Mouse (Mus musculus): ENCODE results near the gene Cntnap2. TPM values are rescaled to one million over a fixed set of nuclear protein-coding genes. Genes with fewer than 3 reads are reported as not detected.
A peak's percentile ranks its signal among the peaks of the same experiment; 100 is the strongest.
"Not testable (repeated sequence)": the region's sequence is repeated elsewhere in the genome, so short reads cannot be mapped to it uniquely, and the experiment has no call there.

Cntnap2 gene
- total RNA-seq, 2 experiments from 2014 or later = 8.8 to 10.6 TPM

DNA sequence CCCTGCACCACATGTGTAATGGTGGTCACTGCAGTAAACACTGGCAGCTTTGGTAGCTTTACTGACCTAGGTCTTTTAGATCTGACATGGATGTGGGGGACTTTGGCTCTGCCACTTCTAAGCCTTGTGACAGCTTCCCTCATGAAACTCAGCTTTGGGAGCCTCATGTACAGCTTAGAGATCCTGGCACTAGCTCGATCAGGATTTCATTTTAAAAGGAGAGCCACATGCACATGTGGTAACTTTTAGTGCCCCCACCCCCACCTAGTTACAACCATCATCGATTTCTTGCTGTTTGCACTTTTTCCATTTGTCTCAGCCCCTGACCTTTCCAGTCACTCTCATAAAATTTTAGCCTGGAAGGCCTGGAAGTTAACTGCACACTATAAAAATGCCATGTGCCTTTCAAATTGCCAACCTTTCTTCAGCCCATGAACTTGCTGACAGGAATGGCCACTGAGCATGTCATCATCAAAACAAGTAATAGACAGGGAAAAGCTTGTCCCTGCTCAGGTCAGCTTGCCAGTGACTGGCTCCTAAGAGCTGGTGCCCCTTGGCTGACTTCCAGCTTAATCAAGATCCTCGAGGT is 2197.9 kb downstream of the Cntnap2 start:
- DNase-seq = no peak
- intact Hi-C loops (cut with DNase I; ENCODE audit: low total_unique reads) = no loop called here

DNA sequence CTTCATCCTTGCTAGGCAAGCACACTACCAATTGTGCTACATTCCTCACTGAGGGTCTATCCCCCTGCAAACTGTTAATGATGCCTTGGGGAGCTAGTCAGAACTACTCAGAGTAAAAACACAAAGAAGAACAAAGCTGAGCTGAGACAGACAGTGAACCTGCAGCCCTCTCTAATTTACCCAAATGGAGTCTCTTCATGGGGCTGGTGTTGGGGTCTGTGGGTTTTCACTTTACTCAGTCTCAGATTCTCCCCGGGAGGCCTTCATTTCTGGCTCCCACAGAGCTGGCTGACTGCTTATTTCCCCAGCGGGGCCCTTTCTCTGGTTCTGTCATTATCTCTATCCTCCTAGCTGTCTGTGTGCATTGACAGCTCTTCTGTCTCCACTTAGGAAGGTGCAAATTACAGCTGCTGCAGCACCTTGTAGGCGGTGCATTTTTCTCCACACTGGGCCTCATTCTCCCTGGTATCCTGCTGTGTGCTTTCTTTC is 2200.5 kb downstream of the Cntnap2 start:
- DNase-seq = no peak

DNA sequence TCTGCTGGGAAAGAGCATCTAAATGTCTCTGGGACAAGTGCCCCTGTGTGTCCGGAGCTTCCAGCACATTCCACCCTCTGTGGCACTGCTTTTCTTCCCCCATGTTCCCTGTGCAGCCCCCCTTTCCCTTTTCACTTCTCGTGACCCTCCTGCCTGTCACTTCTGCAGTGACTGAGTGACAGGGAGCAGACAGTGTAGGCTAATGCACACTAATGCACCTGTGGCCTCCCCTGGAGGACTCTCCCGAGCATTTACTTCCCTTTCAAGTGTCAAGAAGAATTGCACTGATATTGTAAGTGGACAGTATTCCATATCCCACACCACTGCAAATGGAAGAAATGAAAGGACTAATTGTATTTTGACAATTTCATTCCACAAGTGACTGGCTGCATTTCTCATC is 2208.1 kb downstream of the Cntnap2 start:
- intact Hi-C loops (cut with DNase I; ENCODE audit: low total_unique reads) = no loop called here
- no peak for DNase-seq

More for the DNA sequence above, 2200.5 kb downstream of the Cntnap2 start:
- intact Hi-C loops (cut with DNase I; ENCODE audit: low total_unique reads) = no loop called here

DNA sequence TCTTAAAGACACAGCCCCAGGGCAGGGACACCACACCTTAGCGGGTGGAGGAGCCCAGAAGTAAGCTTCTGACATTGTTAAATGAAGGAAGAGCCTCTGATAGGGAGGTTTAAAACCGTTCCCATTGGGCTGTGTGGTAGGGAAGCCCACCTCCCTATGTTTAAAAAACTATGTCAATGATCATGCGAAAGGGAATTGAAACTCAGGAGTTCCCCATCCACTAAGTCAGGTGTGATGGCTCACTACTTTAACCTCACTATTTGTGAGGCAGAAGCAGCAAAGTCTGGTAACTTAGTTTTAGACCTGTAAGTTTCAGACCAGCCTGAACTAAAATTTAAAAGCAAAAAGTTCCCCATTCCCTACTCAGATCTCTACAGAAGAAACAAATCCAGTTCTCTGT is 2210.3 kb downstream of the Cntnap2 start:
- intact Hi-C loops (cut with DNase I; ENCODE audit: low total_unique reads) = no loop called here
- DNase-seq = no peak

DNA sequence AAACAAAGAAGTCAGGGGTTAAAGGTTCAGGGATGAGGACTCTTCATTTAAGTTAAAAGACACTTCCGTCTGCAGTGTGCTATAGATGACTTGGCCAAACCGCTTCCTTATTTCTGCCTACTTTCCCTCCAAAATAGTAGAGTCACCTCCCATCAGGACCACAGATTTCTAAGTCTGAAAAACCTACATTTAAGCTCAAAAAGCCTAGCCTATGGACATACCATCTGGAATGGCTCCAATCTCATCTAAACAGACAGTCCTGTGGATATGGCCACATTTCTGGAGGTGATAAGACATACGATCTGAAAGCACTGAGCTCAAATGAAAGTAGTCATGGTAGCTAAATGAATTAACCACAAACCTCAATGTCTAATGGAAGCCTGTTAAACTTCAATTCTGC is 2212.4 kb downstream of the Cntnap2 start:
- no peak for DNase-seq
- intact Hi-C loops (cut with DNase I; ENCODE audit: low total_unique reads) = no loop called here

DNA sequence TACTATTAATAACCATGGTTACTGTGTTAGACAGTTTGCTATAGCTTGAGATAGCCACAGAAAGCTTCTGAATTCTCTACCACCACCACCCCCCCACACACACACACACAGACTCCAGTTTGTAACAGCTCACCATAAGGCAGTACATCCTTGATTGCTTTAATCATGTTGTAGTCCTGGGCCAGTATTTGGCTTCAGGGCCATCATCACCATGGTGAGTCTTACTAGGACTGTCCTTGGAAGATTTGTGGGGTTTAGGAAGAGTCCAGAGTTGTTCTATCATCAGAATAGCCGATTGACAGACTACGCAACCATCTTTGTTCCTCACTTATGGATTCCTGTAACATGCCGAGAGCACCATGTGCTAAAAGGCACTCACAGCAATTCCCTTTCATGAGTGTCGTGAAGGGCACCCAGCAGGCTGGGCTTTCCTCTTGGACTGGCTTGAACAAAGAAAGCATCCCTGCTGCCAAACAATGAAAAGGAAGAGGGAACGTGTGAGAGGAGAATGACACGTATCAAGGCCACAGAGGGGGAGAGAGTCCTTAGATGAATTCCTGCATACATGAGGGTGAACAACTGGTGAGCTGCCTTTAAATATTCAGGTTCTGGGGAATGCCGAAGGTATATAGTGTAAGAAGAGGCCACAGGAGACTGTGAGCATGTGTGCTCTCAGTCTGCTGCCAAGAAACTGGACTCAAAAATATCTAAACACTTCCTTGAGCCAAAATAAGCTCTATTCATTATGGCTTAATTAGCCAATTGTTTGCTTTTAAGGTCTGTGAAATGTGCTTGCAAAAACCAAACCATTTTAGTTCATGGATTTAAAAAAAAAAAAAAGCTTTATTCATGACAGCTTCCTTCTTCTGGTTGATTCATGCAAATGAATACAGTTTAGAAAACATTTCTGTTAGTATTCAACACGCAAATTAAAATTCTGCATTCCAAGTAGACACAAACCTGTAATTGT is 2213.7 kb downstream of the Cntnap2 start:
- DNase-seq = no peak
- intact Hi-C loops (cut with DNase I; ENCODE audit: low total_unique reads) = no loop called here

DNA sequence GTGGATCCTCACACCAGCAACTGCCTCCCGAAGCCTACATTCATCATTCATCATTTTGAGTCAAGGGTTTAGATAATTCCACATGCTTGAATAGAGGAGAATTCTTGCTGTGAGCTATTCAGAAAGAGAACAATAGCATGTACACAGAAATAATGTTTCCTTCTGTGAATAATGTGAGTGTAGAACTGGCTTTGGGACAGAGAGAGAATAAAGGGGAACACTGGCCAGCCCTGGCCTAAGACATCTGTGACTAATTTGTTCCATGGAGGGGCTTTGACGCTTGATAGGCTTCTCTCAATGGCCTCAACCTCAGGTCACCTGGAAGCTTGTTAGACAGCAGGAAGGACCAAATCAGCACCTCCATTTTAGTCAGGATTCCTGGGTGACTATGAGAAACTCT is 2215.9 kb downstream of the Cntnap2 start:
- intact Hi-C loops (cut with DNase I; ENCODE audit: low total_unique reads) = no loop called here

DNA sequence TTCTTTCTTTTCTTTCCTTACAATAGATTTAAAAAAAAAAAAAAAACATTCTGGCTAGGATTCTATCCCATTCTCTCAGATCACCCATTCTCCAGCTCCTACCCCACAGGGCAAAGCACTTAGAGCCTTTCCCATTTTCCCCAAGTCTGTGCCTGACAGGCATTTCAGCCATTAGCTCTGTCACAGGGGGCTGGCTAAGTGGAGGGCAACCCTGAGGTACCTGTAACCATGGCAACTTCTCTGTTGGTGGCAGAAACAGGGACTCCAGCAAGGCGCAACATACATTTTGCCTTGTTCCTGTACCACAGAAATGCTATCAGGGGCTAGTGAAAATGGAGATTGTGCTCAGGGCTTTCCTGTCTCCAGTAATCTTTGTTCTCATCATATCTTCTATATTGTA is 2220.0 kb downstream of the Cntnap2 start:
- intact Hi-C loops (cut with DNase I; ENCODE audit: low total_unique reads) = no loop called here
- no peak for DNase-seq

More for the DNA sequence above, 2215.9 kb downstream of the Cntnap2 start:
- DNase-seq = no peak

DNA sequence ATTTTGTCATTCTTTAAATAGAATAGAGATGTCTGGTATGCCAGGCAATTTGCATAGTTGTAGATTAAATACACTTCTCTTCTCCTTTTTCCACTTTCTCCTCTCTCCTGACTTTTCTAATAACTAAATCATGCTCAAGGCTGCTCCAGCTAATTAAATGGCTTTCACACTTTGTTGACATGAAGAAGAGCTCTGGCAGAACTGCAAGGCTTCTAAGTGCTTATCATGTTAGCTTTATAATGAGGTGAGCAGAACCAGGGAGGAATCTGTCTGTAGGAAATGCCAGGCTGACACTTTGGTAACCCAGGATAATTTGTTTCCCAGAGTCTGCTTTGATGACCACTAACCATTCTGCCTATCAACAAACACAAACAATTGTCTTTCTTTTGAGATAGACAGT is 2222.4 kb downstream of the Cntnap2 start:
- DNase-seq = no peak
- intact Hi-C loops (cut with DNase I; ENCODE audit: low total_unique reads) = no loop called here

DNA sequence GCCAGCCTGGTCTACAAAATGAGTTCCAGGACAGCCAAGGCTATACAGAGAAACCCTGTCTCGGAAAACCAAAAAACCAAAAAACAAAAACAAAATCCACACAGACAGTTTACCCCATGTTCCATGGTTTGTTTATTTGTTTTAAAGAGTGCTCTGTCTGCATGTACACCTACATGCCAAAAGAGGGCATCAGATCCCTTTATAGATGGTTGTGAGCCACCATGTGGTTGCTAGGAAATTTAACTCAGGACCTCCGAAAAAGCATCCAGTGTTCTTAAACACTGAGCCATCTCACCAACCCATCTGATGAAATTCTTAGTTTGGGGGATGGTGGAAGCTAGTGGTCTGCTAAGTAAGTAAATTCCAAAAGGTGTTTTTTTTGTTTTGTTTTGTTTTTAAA is 2225.6 kb downstream of the Cntnap2 start:
- DNase-seq = no peak
- intact Hi-C loops (cut with DNase I; ENCODE audit: low total_unique reads) = no loop called here

DNA sequence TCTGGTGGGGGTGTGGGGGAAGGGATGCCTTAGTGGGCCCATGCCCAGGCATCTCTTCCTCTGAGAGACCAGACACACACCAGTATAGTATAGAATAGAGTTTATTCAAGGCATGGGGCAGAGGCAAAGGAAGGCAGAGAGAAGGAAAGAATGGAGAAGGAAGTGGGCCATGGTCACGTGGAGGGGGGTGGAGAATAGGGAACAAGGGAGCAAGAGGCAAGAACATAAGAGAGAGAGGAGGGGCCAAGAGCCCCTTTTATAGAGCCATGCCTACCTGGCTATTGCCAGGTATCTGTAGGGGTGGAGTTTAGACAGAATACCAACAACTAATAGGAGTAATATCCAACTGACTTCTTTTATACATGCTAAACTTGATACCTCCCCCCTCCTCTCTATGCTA is 2226.6 kb downstream of the Cntnap2 start:
- intact Hi-C loops (cut with DNase I; ENCODE audit: low total_unique reads) = no loop called here
- DNase-seq = no peak

DNA sequence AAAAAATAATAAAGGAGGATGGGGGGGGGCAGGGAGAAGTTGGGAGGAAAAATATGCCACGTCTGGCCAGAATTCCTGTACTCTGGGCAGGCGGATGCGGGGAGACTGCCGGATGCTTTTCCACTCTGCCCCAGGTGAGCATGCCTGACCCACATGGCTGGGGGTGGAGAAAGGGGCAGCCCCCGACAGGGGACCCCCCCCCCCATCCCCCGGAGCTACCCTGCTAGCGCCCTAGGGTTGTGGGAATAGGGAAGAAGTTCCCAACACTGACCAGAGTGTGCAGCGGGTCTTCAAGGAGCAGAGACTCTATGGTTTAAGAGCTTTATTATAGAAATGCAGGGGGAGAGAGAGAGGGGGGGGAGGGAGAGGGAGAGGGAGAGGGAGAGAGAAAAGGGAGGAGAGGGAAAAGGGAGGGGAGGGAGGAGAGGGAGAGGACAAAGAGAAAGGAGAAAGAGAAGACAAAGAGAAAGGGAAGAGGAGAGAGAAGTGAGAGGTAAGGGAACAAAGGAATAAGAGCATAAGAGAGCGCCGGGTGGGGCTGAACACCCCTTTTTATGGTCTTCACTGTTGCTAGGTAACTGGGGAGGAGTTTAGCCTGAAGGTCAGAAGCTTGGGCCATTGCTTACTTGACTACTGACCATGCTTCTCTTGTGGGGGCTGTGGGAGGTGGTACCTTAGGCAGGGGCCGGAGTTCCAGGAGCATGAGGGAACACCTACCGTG is 2227.2 kb downstream of the Cntnap2 start:
- intact Hi-C loops (cut with DNase I; ENCODE audit: low total_unique reads); DNase-seq: not testable (repeated sequence)

DNA sequence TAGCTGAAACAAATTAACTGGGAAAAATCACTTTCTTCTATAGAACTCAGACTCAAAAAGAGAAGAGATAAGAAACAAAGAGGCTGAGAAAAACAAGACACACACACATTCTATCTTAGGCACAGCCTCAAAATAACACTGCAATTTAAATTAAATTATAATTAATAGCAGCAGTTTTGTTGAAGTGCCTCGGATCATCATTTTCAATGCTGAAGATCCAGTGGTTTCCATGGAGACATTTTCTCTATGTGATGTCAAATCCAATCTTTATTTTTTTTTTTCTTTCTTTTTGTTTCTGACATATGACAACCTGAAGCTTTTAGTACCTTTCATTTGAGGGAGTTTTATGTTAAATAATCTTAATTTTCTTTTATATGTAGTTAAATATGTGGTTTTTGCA is 2228.6 kb downstream of the Cntnap2 start:
- DNase-seq = no peak
- intact Hi-C loops (cut with DNase I; ENCODE audit: low total_unique reads) = no loop called here

DNA sequence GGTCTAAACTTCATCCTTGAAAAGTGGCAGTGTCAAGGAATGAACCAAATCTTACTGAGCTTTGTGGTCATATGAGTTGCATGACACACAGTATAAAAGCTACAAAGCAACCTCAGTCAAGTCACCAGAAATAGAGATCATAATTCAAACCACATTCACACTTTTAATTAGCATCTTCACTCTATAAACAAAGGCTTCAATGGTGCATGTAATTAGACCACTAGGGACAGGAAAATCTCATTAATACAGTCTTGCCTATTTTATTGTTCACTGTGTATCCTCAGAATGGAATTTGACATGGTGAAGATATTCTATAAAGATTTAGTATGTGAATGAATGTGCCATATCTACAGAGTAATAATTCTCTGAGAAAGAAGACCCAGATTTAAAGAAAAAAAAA is 2232.8 kb downstream of the Cntnap2 start:
- intact Hi-C loops (cut with DNase I; ENCODE audit: low total_unique reads) = no loop called here
- no peak for DNase-seq

DNA sequence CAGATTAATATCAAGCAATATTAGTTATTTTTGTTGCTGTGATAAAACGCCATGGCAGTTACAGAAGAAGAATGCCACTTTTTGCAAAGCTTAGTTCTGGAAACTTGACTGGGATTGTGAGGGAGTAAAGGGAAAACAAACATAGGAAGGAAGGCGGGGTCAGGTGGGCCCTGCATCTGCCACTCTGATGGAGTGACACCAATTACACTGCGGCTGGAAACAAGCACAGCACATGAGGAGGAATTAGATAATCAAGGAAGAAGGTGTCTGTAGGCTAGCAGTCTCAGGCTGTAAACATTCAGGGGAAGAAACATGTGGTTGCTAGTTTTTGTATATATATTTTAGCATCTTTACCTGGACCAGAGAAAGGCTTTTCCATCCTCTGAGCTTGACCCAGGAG is 2233.3 kb downstream of the Cntnap2 start:
- no peak for DNase-seq
- intact Hi-C loops (cut with DNase I; ENCODE audit: low total_unique reads) = no loop called here

DNA sequence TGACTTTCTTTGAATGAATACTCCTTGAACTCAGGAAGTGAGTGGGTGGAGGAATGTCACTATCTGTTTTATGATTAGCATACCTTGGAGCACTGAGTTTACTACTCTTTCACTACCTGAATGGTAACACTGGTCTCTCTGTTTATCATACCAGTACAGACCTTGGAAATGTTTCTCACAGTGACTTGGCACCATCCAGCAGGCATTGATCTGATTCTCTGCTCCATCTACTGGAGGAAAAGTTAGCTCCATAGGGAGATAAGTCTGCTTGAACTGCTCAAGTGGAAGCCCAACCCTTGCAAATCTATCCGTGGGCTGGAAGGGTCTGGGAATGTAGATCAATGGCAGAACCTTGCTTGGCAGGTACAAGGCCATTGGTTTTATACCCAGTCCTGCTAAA is 2235.3 kb downstream of the Cntnap2 start:
- intact Hi-C loops (cut with DNase I; ENCODE audit: low total_unique reads) = no loop called here
- DNase-seq = no peak

DNA sequence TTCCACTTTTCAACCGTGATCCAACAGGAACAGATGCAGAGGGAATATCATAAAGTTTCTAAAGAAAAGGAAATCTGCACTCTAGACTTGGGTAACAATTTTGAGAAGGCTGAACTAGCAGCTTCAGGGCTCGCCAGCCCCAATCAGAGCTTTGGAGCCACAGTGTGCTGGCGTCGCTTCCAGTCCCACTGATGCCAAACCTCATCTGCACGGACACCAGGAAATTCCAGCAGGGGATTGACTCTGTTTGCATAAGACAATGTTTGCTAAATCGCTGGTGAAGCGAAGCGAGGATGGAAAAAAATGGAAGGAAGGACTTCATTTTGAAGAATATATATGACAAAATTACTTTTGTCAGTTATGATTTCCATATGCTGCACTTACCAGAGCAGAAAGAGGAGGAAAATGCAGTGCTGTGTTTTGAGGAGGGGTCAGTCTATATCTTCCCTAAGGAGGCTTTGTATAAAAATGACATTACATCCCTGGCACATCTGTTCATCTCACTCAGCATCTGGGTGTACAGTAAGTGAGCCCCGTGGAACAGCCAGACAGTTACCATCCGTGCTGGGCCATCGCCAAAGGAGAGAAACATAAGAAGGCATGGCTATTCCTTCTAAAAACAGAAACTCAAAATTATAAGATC is 2245.8 kb downstream of the Cntnap2 start:
- peak; percentile 13 for DNase-seq
- intact Hi-C loops (cut with DNase I; ENCODE audit: low total_unique reads) = no loop called here

DNA sequence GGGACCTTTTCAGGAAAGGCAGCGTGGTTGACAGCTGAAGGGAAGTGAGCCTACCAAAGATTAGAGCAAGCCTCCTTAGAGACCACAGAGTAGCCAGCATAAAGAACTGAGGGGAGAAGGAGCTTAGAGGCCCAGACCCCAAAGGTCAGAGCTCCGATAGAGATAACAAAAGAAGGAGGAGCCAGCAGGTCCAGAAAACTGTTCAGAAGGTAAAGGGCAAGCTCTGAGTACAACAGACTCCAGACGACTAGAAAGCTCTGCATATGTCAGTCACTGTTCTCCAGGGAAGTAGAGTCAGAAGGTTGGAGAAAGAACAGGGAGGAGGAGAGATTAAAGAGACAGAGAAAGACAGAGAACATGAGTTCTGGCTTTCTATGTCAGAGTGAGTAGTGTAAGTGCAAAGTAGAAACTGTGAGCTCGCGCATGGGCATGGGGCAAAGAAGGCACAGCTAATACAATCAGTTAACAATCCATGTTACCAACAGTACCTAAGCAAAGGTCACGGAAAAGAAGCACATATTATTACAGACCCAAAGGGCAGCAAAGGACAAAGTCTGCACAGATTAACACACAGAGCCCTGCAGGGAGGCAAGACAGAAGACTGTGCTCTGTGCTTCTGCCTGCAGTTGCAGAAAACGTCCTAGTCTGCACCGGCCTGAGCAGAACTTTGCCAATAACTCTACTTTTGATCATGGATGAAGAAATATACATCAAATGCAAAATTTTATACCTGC is 2247.1 kb downstream of the Cntnap2 start:
- intact Hi-C loops (cut with DNase I; ENCODE audit: low total_unique reads) = no loop called here
- no peak for DNase-seq

DNA sequence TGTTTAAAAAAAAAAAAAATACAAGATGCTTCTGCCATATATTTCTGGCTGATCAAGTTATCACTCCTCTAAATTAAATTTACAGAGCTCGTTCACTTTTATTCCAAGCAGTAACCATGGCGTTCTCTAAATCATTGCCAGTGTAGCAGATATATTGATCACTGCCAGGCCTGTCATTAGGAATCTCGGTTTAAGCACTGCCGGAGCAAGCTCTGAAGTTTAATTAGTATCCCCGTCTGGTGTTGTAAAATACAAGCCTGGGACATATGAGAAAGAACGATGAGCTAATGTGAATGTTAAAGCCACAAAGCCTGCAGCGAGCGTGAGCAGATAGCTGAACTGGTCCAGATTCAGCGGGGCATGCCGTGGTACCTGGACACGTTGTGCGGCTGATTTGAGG is 2247.8 kb downstream of the Cntnap2 start:
- no peak for DNase-seq
- intact Hi-C loops (cut with DNase I; ENCODE audit: low total_unique reads) = no loop called here
